Mouse (Mus musculus): ENCODE data around the gene Samd4b.
"Not testable (repeated sequence)": the region's sequence is repeated elsewhere in the genome, so short reads cannot be mapped to it uniquely, and the experiment has no call there.

Gene Samd4b

GRCm38 (mm10) chr7:28597642-28598446, at the start of gene Samd4b, which contains the start of gene Pak4:
TSS of gene Samd4b (minus strand) at chr7:28598144.
TSS of gene Pak4 (minus strand) at chr7:28598185.
- DNase-seq, result peak; percentile 99

GRCm38 (mm10) chr7:28647016-28647415, 49.1 kb upstream of the Samd4b start:
- DNase-seq, result no peak

GRCm38 (mm10) chr7:28645947-28646475, 48.1 kb upstream of the Samd4b start:
- no peak for DNase-seq

- no peak for DNase-seq
Observed at GRCm38 (mm10) chr7:28645366-28645765, 47.4 kb upstream of the Samd4b start.

- DNase-seq, result no peak
Observed at GRCm38 (mm10) chr7:28641546-28641945, 43.6 kb upstream of the Samd4b start.

- DNase-seq, result no peak
Observed at GRCm38 (mm10) chr7:28637511-28637910, 39.6 kb upstream of the Samd4b start.

GRCm38 (mm10) chr7:28634128-28634527, 36.2 kb upstream of the Samd4b start:
- no peak for DNase-seq

- DNase-seq, result no peak
Observed at GRCm38 (mm10) chr7:28631073-28631472, 33.1 kb upstream of the Samd4b start, which contains the start of gene Acp7. TSS of gene Acp7 (minus strand) at chr7:28631332.

- no peak for DNase-seq
Observed at GRCm38 (mm10) chr7:28624791-28625190, 26.8 kb upstream of the Samd4b start.

GRCm38 (mm10) chr7:28619098-28619715, 21.3 kb upstream of the Samd4b start:
- no peak for DNase-seq

GRCm38 (mm10) chr7:28605951-28606350, 8.0 kb upstream of the Samd4b start:
- DNase-seq, result no peak

GRCm38 (mm10) chr7:28603788-28604187, 5.8 kb upstream of the Samd4b start:
- not testable (repeated sequence) for DNase-seq

- no peak for DNase-seq
Observed at GRCm38 (mm10) chr7:28603136-28603535, 5.2 kb upstream of the Samd4b start.

- peak; percentile 63 for DNase-seq
Observed at GRCm38 (mm10) chr7:28601668-28602067, 3.7 kb upstream of the Samd4b start.

GRCm38 (mm10) chr7:28601029-28601428, 3.1 kb upstream of the Samd4b start:
- DNase-seq, result no peak

GRCm38 (mm10) chr7:28598951-28599350, 1.0 kb upstream of the Samd4b start:
- no peak for DNase-seq

GRCm38 (mm10) chr7:28597277-28597570, 720 bp downstream of the Samd4b start:
- DNase-seq, result no peak

- DNase-seq, result no peak
Observed at GRCm38 (mm10) chr7:28596436-28597276, 1.3 kb downstream of the Samd4b start.

GRCm38 (mm10) chr7:28595751-28596435, 2.1 kb downstream of the Samd4b start:
- no peak for DNase-seq

GRCm38 (mm10) chr7:28593206-28594111, 4.5 kb downstream of the Samd4b start:
- DNase-seq, result no peak

- DNase-seq, result no peak
Observed at GRCm38 (mm10) chr7:28591862-28592261, 6.1 kb downstream of the Samd4b start.

- no peak for DNase-seq
Observed at GRCm38 (mm10) chr7:28587644-28588043, 10.3 kb downstream of the Samd4b start.

All from layer of hippocampus, adult 9-11 months (tissue).